Mouse (Mus musculus): ENCODE results near the gene Sept14. TPM values are rescaled to one million over a fixed set of nuclear protein-coding genes. Genes with fewer than 3 reads are reported as not detected.

Gene Sept14
- polyA plus RNA-seq, 1 experiment from 2014 or later = not detected

DNA sequence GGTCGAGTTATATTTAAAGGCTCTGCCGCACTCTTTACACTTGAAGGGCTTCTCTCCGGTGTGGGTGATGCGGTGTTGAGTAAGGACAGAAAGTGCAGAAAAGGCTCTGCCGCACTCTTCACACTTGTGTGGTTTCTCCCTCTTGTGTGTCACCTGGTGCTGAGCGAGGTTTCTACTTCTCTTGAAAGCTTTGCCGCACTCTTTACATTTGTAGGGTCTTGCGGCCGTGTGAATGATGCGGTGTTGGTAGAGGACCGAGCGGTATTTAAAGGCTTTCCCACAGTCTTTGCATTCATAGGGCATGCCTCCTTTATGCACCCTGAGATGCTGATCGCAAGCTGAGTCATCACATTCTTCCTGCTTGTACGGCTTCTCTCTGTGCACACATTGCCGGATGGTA, 50.4 kb downstream of the Sept14 start:
- H3K27ac ChIP-seq (ENCODE audit: low read depth, low read length) = no peak overlapping the region
- no peaks in the 10 kb centered on the region for H3K27me3 ChIP-seq (ENCODE audit: control insufficient read depth, insufficient read depth, low read length)
- H3K9me3 ChIP-seq (ENCODE audit: control insufficient read depth, low read length) = no peaks in the 10 kb centered on the region
- H3K9ac ChIP-seq (ENCODE audit: low read depth, low read length) = no peak overlapping the region
- no peak for ATAC-seq (ENCODE audit: low FRiP score, low TSS enrichment)
- 93% methylated on average over 15 of the region's 15 CpGs for WGBS
- H3K4me2 ChIP-seq (replicated peaks; ENCODE audit: low read depth, low read length) = no peak overlapping the region
- H3K4me1 ChIP-seq (ENCODE audit: control insufficient read depth, insufficient read depth, low read length) = no peaks in the 10 kb centered on the region
- H3K4me3 ChIP-seq (ENCODE audit: low read length) = no peak overlapping the region
- H3K36me3 ChIP-seq (ENCODE audit: control insufficient read depth, insufficient read depth, low read length) = peaks cover 52% of the 10 kb centered on the region

DNA sequence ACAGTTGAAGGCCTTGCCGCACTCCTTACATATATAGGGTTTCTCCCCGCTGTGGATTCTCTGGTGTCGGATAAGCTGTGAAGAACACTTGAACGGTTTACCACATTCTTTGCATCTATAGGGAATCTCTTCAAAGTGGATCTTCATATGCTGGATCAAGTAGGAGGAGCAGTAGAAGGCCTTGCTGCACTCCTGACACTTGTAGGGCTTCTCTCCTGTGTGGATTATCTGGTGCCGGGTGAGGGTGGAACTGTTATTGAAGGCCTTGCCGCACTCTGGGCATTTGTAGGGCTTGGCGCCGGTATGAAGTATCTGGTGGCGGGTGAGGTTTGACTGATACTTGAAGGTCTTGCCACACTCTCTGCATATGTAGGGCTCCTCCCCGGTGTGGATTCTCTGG, 51.3 kb downstream of the Sept14 start:
- Histone ChIP-seq H3K36me3 (ENCODE audit: control insufficient read depth, insufficient read depth, low read length) (peaks cover 52% of the 10 kb centered on the region), H3K4me3 (ENCODE audit: low read length) (no peak overlapping the region), H3K9me3 (ENCODE audit: control insufficient read depth, low read length) (no peaks in the 10 kb centered on the region), H3K27ac (ENCODE audit: low read depth, low read length) (no peak overlapping the region), H3K9ac (ENCODE audit: low read depth, low read length) (no peak overlapping the region), H3K4me2 (replicated peaks; ENCODE audit: low read depth, low read length) (no peak overlapping the region), H3K27me3 (ENCODE audit: control insufficient read depth, insufficient read depth, low read length) (no peaks in the 10 kb centered on the region), H3K4me1 (ENCODE audit: control insufficient read depth, insufficient read depth, low read length) (no peaks in the 10 kb centered on the region)
- WGBS = 97% methylated on average over 10 of the region's 10 CpGs
- no peak for ATAC-seq (ENCODE audit: low FRiP score, low TSS enrichment)

DNA sequence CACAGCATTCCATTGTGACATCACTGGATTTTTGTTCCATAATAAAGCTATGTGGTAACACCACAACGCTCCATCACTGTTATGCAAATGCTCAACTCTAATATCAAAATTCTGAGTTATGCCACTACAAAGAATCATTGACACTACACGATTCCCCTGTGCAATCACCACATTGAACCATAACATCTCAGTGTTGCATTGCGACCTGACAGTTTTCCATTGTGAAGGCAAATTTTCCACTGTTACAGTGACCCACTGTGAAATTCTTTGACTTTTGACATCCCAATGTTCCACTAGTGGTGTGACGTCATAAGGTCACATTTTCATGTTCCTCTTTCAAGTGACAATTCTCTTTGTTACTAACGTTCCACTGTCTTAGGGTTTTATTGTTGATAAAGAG, 57.5 kb downstream of the Sept14 start:
- Histone ChIP-seq H3K36me3 (ENCODE audit: control insufficient read depth, insufficient read depth, low read length) (0 out of 2 replicates have a peak, but pooled peaks cover 6% of the 10 kb centered on the region), H3K27ac (ENCODE audit: low read depth, low read length) (no peak overlapping the region), H3K4me2 (replicated peaks; ENCODE audit: low read depth, low read length) (no peak overlapping the region), H3K4me1 (ENCODE audit: control insufficient read depth, insufficient read depth, low read length) (no peaks in the 10 kb centered on the region), H3K27me3 (ENCODE audit: control insufficient read depth, insufficient read depth, low read length) (no peaks in the 10 kb centered on the region), H3K4me3 (ENCODE audit: low read length) (no peak overlapping the region), H3K9me3 (ENCODE audit: control insufficient read depth, low read length) (no peaks in the 10 kb centered on the region), H3K9ac (ENCODE audit: low read depth, low read length) (no peak overlapping the region)
- WGBS = 95% methylated on average over 5 of the region's 5 CpGs
- no peak for ATAC-seq (ENCODE audit: low FRiP score, low TSS enrichment)

Other genes with a start within 250 kb of the Sept14 start
- 53.2 and 56.6 TPM in 2 replicates for gene Sfswap, start 207.3 kb downstream of the Sept14 start, polyA plus RNA-seq (2014; fragmentation: Nextera tagmentation; extraction: Ambion mirVana)
- 2.0 TPM in 2 replicates for gene Mmp17, start 124.3 kb downstream of the Sept14 start, polyA plus RNA-seq (2014; fragmentation: Nextera tagmentation; extraction: Ambion mirVana)
- gene Zfp11, start 38.4 kb downstream of the Sept14 start, polyA plus RNA-seq (2014; fragmentation: Nextera tagmentation; extraction: Ambion mirVana) = 4.9 and 5.7 TPM in 2 replicates
- gene Mrps17, start 7.0 kb upstream of the Sept14 start, polyA plus RNA-seq (2014; fragmentation: Nextera tagmentation; extraction: Ambion mirVana) = 201 and 234 TPM in 2 replicates
- 117 and 137 TPM in 2 replicates for gene Nipsnap2, start 16.6 kb upstream of the Sept14 start, polyA plus RNA-seq (2014; fragmentation: Nextera tagmentation; extraction: Ambion mirVana)
- gene Psph, start 78.9 kb upstream of the Sept14 start, polyA plus RNA-seq (2014; fragmentation: Nextera tagmentation; extraction: Ambion mirVana) = 61.9 and 68.2 TPM in 2 replicates
- gene Sumf2, start 138.5 kb upstream of the Sept14 start, polyA plus RNA-seq (2014; fragmentation: Nextera tagmentation; extraction: Ambion mirVana) = 49.0 and 58.7 TPM in 2 replicates
- gene Chchd2, start 179.0 kb upstream of the Sept14 start, polyA plus RNA-seq (2014; fragmentation: Nextera tagmentation; extraction: Ambion mirVana) = 1,010 and 1,332 TPM in 2 replicates
- 8.0 and 8.7 TPM in 2 replicates for gene Zbed5, start 187.2 kb upstream of the Sept14 start, polyA plus RNA-seq (2014; fragmentation: Nextera tagmentation; extraction: Ambion mirVana)
- gene Phkg1, start 190.0 kb upstream of the Sept14 start, polyA plus RNA-seq (2014; fragmentation: Nextera tagmentation; extraction: Ambion mirVana) = 0.15 and 0.21 TPM in 2 replicates
- 3.4 and 3.5 TPM in 2 replicates for gene Nupr1l, start 200.0 kb upstream of the Sept14 start, polyA plus RNA-seq (2014; fragmentation: Nextera tagmentation; extraction: Ambion mirVana)
- gene Vkorc1l1, start 233.5 kb upstream of the Sept14 start, polyA plus RNA-seq (2014; fragmentation: Nextera tagmentation; extraction: Ambion mirVana) = 20.7 and 24.6 TPM in 2 replicates